Mouse (Mus musculus): ENCODE measurements at regions not wholly inside any gene's neighbourhood (a gene's known extent, or its start where the extent isn't known, plus 50 kb on each side); places are given as distances from the start of the nearest gene placed in this dataset.

DNA sequence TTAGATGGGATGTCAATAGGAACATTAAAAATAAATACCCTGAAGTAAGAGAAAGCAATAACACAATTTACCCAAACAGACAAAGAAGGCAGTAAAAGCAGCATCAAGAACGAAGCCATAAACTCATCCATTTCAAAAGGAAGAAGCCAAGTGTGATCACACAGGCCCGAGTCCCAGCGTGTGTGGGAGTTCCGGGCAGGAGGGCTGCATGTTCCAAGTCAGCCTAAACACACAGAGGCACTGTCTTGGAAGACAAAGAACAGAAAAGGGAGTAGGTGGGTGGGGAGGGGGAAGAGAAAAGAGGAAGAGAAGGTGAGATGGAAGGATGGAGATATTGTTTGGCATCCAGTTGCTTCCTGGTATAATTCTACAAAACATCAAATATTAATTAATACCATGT lies 248.0 kb upstream of the Nr4a3 start:
- TF ChIP-seq CTCF (IDR thresholded peaks at IDR 0.05; ENCODE audit: low read depth, low read length) = no peak
- no peak for TF ChIP-seq POLR2A (IDR thresholded peaks at IDR 0.05; ENCODE audit: borderline replicate concordance, low read depth, low read length)
